Mouse (Mus musculus) MEL (cell line): Measurements from ENCODE around the gene Maff. TPM values are rescaled to one million over a fixed set of nuclear protein-coding genes. Genes with fewer than 3 reads are reported as not detected.

ENCODE experiments used
- DNase-seq: peaks from one replicate; pipeline ENCODE4 v3.0.0; 2011; ENCODE audit warnings: low read depth, low spot score
- H3K27ac ChIP-seq: 2 replicates; pipeline ENCODE4 v1.5.1; 2012; ENCODE audit warnings: low read depth, mild to moderate bottlenecking, control low read depth, low read length, moderate library complexity; ENCODE audit not compliant: control insufficient read depth
- H3K27me3 ChIP-seq, 2 experiments: fragments of 150-350 bp in 1 of 2; sonication (generic) in 1 of 2; 2 replicates each; pipeline ENCODE4 v1.6.1; 2012; ENCODE audit warnings: low read length in 2 of 2, mild to moderate bottlenecking in 2 of 2, improper control_type of control experiment in 1 of 2, moderate library complexity in 1 of 2; ENCODE audit not compliant: insufficient read depth in 2 of 2, control insufficient read depth in 1 of 2
- H3K36me3 ChIP-seq, 2 experiments: 2 replicates each; pipeline ENCODE4 v1.6.1; 2012 to 2014; ENCODE audit warnings: low read length in 2 of 2, improper control_type of control experiment in 1 of 2, inconsistent platforms in 1 of 2, mild to moderate bottlenecking in 1 of 2; ENCODE audit not compliant: insufficient read depth in 2 of 2, control insufficient read depth in 1 of 2
- H3K4me1 ChIP-seq, 2 experiments: fragments of 150-350 bp in 1 of 2; sonication (generic) in 1 of 2; 2 replicates each; pipeline ENCODE4 v1.6.1; 2012; ENCODE audit warnings: low read length in 2 of 2, improper control_type of control experiment in 1 of 2, mild to moderate bottlenecking in 1 of 2; ENCODE audit not compliant: insufficient read depth in 2 of 2, control insufficient read depth in 1 of 2
- H3K4me3 ChIP-seq, 2 experiments: fragments of 150-350 bp in 1 of 2; sonication (generic) in 1 of 2; 2 replicates each; pipeline ENCODE4 v1.5.1; 2012; ENCODE audit warnings: low read depth in 2 of 2, low read length in 2 of 2, mild to moderate bottlenecking in 2 of 2, moderate library complexity in 2 of 2, control low read depth in 1 of 2, improper control_type of control experiment in 1 of 2; ENCODE audit not compliant: control insufficient read depth in 1 of 2, insufficient read depth in 1 of 2
- H3K79me2 ChIP-seq: 2 replicates; pipeline ENCODE4 v1.6.1; 2012; ENCODE audit warnings: mild to moderate bottlenecking, low read length, moderate library complexity; ENCODE audit not compliant: control insufficient read depth, poor library complexity, insufficient read depth
- H3K9ac ChIP-seq: 2 replicates; pipeline ENCODE4 v1.6.1; 2012; ENCODE audit warnings: low read depth, mild to moderate bottlenecking, control low read depth, low read length, moderate library complexity; ENCODE audit not compliant: control insufficient read depth, poor library complexity, severe bottlenecking
- H3K9me3 ChIP-seq: fragments of 150-350 bp; sonication (generic); replicated peaks from 2 replicates; pipeline ENCODE4 v1.6.1; 2012; ENCODE audit warnings: mild to moderate bottlenecking, low read length, improper control_type of control experiment, moderate library complexity; ENCODE audit not compliant: insufficient read depth
- BHLHE40 ChIP-seq: IDR thresholded peaks from 2 replicates; pipeline ENCODE4 v1.6.1; 2012; ENCODE audit warnings: low read depth, mild to moderate bottlenecking, inconsistent platforms, low read length, improper control_type of control experiment, borderline replicate concordance
- CHD1 ChIP-seq: IDR thresholded peaks from 2 replicates; pipeline ENCODE4 v1.6.1; 2012; ENCODE audit warnings: low read depth, mild to moderate bottlenecking, inconsistent platforms, low read length, improper control_type of control experiment
- EP300 ChIP-seq, 2 experiments: IDR thresholded peaks; 2 replicates each; pipeline ENCODE4 v1.6.1; 2011; ENCODE audit warnings: improper control_type of control experiment in 2 of 2, low read length in 2 of 2, low read depth in 1 of 2, mild to moderate bottlenecking in 1 of 2
- GATA1 ChIP-seq: IDR thresholded peaks from 2 replicates; pipeline ENCODE4 v1.6.1; 2011; ENCODE audit warnings: low read depth, low read length, improper control_type of control experiment
- KAT2A ChIP-seq: conservative IDR thresholded peaks from 2 replicates; pipeline ENCODE4 v1.6.1; 2012; ENCODE audit warnings: low read depth, low read length, improper control_type of control experiment, inconsistent platforms
- MAX ChIP-seq: IDR thresholded peaks from 2 replicates; pipeline ENCODE4 v1.6.1; 2011; ENCODE audit warnings: low read length, improper control_type of control experiment
- MAZ ChIP-seq: IDR thresholded peaks from 2 replicates; pipeline ENCODE4 v1.6.1; 2012; ENCODE audit warnings: low read depth, mild to moderate bottlenecking, inconsistent platforms, low read length, improper control_type of control experiment
- MEF2A ChIP-seq: IDR thresholded peaks from 2 replicates; pipeline ENCODE4 v1.6.1; 2014; ENCODE audit warnings: low read depth, mild to moderate bottlenecking, inconsistent platforms, low read length, improper control_type of control experiment; ENCODE audit not compliant: poor library complexity, insufficient replicate concordance, severe bottlenecking; ENCODE audit errors: extremely low read depth
- MYC ChIP-seq: IDR thresholded peaks from 2 replicates; pipeline ENCODE4 v1.6.1; 2011; ENCODE audit warnings: low read depth, mild to moderate bottlenecking, low read length, improper control_type of control experiment, moderate library complexity
- NELFE ChIP-seq: IDR thresholded peaks from 2 replicates; pipeline ENCODE4 v1.6.1; 2011; ENCODE audit warnings: low read depth, low read length, improper control_type of control experiment
- NRF1 ChIP-seq: IDR thresholded peaks from 2 replicates; pipeline ENCODE4 v1.6.1; 2014; ENCODE audit warnings: low read depth, mild to moderate bottlenecking, inconsistent platforms, low read length, improper control_type of control experiment, moderate library complexity; ENCODE audit not compliant: poor library complexity, insufficient read depth, severe bottlenecking
- POLR2AphosphoS2 ChIP-seq: IDR thresholded peaks from 2 replicates; pipeline ENCODE4 v1.6.1; 2011; ENCODE audit warnings: low read length, improper control_type of control experiment
- POLR2AphosphoS5 ChIP-seq: IDR thresholded peaks from 2 replicates; pipeline ENCODE4 v1.6.1; 2012; ENCODE audit warnings: low read depth, borderline replicate concordance, mild to moderate bottlenecking, inconsistent platforms, low read length, moderate library complexity, mixed read lengths
- RAD21 ChIP-seq: IDR thresholded peaks from 2 replicates; pipeline ENCODE4 v1.6.1; 2011; ENCODE audit warnings: mild to moderate bottlenecking, low read depth, low read length, improper control_type of control experiment
- TCF12 ChIP-seq: IDR thresholded peaks from 2 replicates; pipeline ENCODE4 v1.6.1; 2014; ENCODE audit warnings: low read depth, mild to moderate bottlenecking, inconsistent platforms, low read length, improper control_type of control experiment, moderate library complexity
- UBTF ChIP-seq: IDR thresholded peaks from 2 replicates; pipeline ENCODE4 v1.6.1; 2012; ENCODE audit warnings: low read depth, mild to moderate bottlenecking, inconsistent platforms, low read length, improper control_type of control experiment, moderate library complexity, borderline replicate concordance; ENCODE audit not compliant: insufficient read depth
- ZMIZ1 ChIP-seq: IDR thresholded peaks from 2 replicates; pipeline ENCODE4 v1.6.1; 2012; ENCODE audit warnings: low read depth, mild to moderate bottlenecking, inconsistent platforms, low read length, improper control_type of control experiment, moderate library complexity
- ZNF384 ChIP-seq: IDR thresholded peaks from 2 replicates; pipeline ENCODE4 v1.6.1; 2012; ENCODE audit warnings: low read depth, mild to moderate bottlenecking, inconsistent platforms, low read length, improper control_type of control experiment
- polyA plus RNA-seq, 2 experiments: library from polyadenylated mRNA; stranded (reverse) in 1 of 2; unstranded in 1 of 2; fragments of >175 nt in 1 of 2; fragments of >200 nt in 1 of 2; gene quantifications; 2 replicates each; pipeline versions ENCODE4 v1.2.1 to v1.2.4; 2012; ENCODE audit warnings: low replicate concordance in 2 of 2, low read depth in 1 of 2; ENCODE audit not compliant: insufficient read length in 2 of 2, insufficient read depth in 1 of 2, missing spikeins in 1 of 2
- total RNA-seq: library from RNA; depleted of rRNA; stranded (reverse); fragments of 300-350 nt; gene quantifications from 2 replicates; pipeline ENCODE4 v1.2.3, GENCODE M21; 2012

Gene Maff
- total and polyA plus RNA-seq, 3 experiments, result 3.3 to 5.8 TPM; not detected in 1

DNA sequence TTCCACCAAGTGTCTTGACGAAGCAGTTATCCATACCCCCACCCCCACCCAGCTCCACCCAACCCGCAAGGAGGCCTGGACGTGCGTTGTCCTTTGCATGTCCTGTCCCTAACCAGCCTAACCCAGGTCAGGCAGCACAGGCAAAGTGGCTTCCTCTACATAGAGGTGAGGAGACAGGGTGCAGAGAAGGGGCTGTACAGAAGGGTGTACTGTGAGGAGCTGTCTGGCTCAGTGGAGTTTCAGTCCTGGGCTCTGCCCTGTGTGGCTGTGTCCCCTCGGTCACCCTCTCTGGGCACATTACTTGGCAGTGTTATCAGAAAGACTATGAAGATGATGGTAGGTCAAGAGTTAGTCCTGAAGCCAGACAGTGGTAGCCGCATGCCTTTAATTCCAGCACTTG is 6.1 kb downstream of the Maff start:
- no peak for TF ChIP-seq MAZ
- TF ChIP-seq ZNF384, result no peak
- TF ChIP-seq RAD21, result no peak
- no peak for TF ChIP-seq ZMIZ1
- no peak for TF ChIP-seq GATA1
- no peak for DNase-seq

GRCm38 (mm10) chr15:79353690-79354305 is 7.4 kb downstream of the Maff start:
- Histone ChIP-seq H3K9ac (no peak overlapping the region), H3K4me1 (peaks cover 0 to 3% of the 10 kb centered on the region in 2 experiments; a peak in 1 of 4 replicates), H3K4me3 (no peak overlapping the region), H3K27me3 (no peaks in the 10 kb centered on the region), H3K9me3 (no peaks in the 10 kb centered on the region), H3K27ac (no peak overlapping the region), H3K79me2 (no peaks in the 10 kb centered on the region), H3K36me3 (no peaks in the 10 kb centered on the region)
- TF ChIP-seq MAX, result no peak
- no peak for TF ChIP-seq RAD21
- TF ChIP-seq TCF12, result no peak
- no peak for TF ChIP-seq KAT2A
- no peak for TF ChIP-seq UBTF
- no peak for TF ChIP-seq NELFE
- TF ChIP-seq MYC, result no peak
- TF ChIP-seq EP300 (IDR thresholded peaks at IDR 0.05; ENCODE audit: low read depth in 1 of 2, low read length in 2 of 2), result no peak
- no peak for TF ChIP-seq NRF1
- TF ChIP-seq BHLHE40, result no peak
- TF ChIP-seq POLR2AphosphoS2, result no peak
- TF ChIP-seq CHD1, result no peak
- TF ChIP-seq POLR2AphosphoS5, result no peak
- TF ChIP-seq MEF2A, result no peak
- DNase-seq, result no peak

More for the DNA sequence above, 6.1 kb downstream of the Maff start:
- Histone ChIP-seq H3K9me3 (no peaks in the 10 kb centered on the region), H3K27ac (no peak overlapping the region), H3K4me1 (peaks cover 0 to 7% of the 10 kb centered on the region in 2 experiments; a peak in 3 of 4 replicates), H3K9ac (no peak overlapping the region), H3K27me3 (no peaks in the 10 kb centered on the region), H3K36me3 (no peaks in the 10 kb centered on the region), H3K4me3 (no peak overlapping the region), H3K79me2 (no peaks in the 10 kb centered on the region; the same call in 1 of the 2 replicates)
